Mouse (Mus musculus) lung, postnatal 0 days (tissue): ENCODE results near the gene Zfp827. TPM values are rescaled to one million over a fixed set of nuclear protein-coding genes. Genes with fewer than 3 reads are reported as not detected.

Source experiments
- ATAC-seq: fragments of 200-750 bp; cut with Nextera tagmentation; 2 replicates; pipeline ENCODE4 v1.8.0; 2017; ENCODE audit warnings: moderate library complexity
- DNase-seq: peaks from one replicate; pipeline ENCODE4 v3.0.0-alpha.2; 2016; ENCODE audit warnings: low spot score
- H3K27ac ChIP-seq: fragments of 300-500 bp; sonication (generic); 2 replicates; pipeline ENCODE4 v1.5.1; 2014; ENCODE audit warnings: antibody characterized with exemption, mild to moderate bottlenecking, low read length, mixed read lengths
- H3K27me3 ChIP-seq: fragments of 300-500 bp; sonication (generic); replicated peaks from 2 replicates; pipeline ENCODE4 v1.6.1; 2014; ENCODE audit warnings: low read length, mixed read lengths; ENCODE audit not compliant: insufficient read depth
- H3K36me3 ChIP-seq: fragments of 300-500 bp; sonication (generic); 2 replicates; pipeline ENCODE4 v1.6.1; 2014; ENCODE audit warnings: low read length, mixed read lengths; ENCODE audit not compliant: insufficient read depth
- H3K4me1 ChIP-seq: fragments of 300-500 bp; sonication (generic); 2 replicates; pipeline ENCODE4 v1.6.1; 2014; ENCODE audit warnings: antibody characterized with exemption, low read depth, low read length, mixed read lengths; ENCODE audit not compliant: insufficient read depth
- H3K4me2 ChIP-seq: fragments of 300-500 bp; sonication (generic); replicated peaks from 2 replicates; pipeline ENCODE4 v1.6.1; 2014; ENCODE audit warnings: low read depth, mild to moderate bottlenecking, low read length, moderate library complexity, mixed read lengths
- H3K4me3 ChIP-seq: fragments of 300-500 bp; sonication (generic); 2 replicates; pipeline ENCODE4 v1.5.1; 2014; ENCODE audit warnings: low read depth, low read length
- H3K9ac ChIP-seq: fragments of 300-500 bp; sonication (generic); replicated peaks from 2 replicates; pipeline ENCODE4 v1.6.1; 2014; ENCODE audit warnings: low read depth, mild to moderate bottlenecking
- H3K9me3 ChIP-seq: fragments of 300-500 bp; sonication (generic); 2 replicates; pipeline ENCODE4 v1.6.1; 2016; ENCODE audit warnings: low read length, mixed read lengths
- CTCF ChIP-seq: IDR thresholded peaks from 2 replicates; pipeline ENCODE4 v1.5.1; 2016; ENCODE audit warnings: antibody characterized with exemption, mild to moderate bottlenecking
- EP300 ChIP-seq: IDR thresholded peaks from 2 replicates; pipeline ENCODE4 v1.6.1; 2016; ENCODE audit warnings: antibody characterized with exemption, mild to moderate bottlenecking, control low read depth
- WGBS: fragments of 180-500 bp; shearing (Covaris S2); extraction: QIAGEN DNeasy Blood & Tissue Kit; methylation state at CpG from one replicate; pipeline ENCODE4 v1.1.7; 2014; 5-methylcytosine and 5-hydroxymethylcytosine counted together
- polyA plus RNA-seq: library from polyadenylated mRNA; unstranded; fragments of >200 nt; fragmentation: Nextera tagmentation; extraction: Ambion mirVana; gene quantifications from 2 replicates; pipeline ENCODE4 v1.2.1, GENCODE M21; 2015

Gene Zfp827
- polyA plus RNA-seq, 1 experiment from 2014 or later, result 3.4 TPM

DNA sequence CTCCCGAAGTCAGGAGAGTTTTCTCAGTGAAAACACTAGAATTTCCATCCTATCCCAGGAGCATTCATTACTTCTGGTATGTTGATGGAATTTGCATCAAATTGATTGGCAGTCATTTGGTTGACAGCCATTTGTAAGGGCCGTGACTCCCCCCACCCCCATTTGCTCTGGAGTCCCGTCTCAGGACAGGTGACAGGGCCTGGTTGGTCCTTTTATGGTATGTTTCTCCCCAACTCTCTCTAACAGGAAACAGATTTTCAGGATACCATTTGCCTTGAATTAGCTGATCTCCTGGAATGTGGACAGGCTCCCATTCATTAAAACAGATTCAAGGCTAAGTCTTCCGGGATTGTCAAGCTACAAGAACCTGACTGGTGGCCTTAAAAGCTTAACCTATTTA is 129.1 kb downstream of the Zfp827 start:
- Histone ChIP-seq H3K4me2 (no peak overlapping the region), H3K9me3 (no peaks in the 10 kb centered on the region), H3K9ac (no peak overlapping the region), H3K27ac (no peak overlapping the region), H3K27me3 (no peaks in the 10 kb centered on the region), H3K4me1 (peaks cover 12% of the 10 kb centered on the region; the same call in 1 of the 2 replicates), H3K36me3 (no peaks in the 10 kb centered on the region), H3K4me3 (no peak overlapping the region)
- TF ChIP-seq CTCF, result no peak
- TF ChIP-seq EP300, result no peak
- ATAC-seq (no peak), DNase-seq (no peak)
- 72% methylated on average over 4 of the region's 4 CpGs for WGBS

DNA sequence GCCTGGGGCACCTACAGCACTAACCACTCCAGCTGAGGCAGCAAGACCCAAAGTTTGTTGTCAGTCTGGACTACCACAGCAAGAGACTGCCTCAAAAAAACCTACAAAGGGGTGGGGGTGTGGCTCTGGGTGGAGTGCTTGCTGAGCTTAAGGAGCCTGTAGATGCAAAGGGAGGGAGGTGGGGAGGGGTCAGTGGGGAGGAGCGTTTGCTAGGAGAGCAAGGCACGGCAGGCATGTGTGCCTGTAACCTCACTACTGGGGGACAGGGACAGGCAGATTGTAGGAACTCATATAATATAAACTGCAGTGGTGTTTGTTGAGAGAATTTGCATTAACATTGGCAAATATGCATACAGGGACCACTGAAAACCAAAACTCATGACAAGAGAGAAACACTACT is 130.1 kb downstream of the Zfp827 start:
- Histone ChIP-seq H3K9me3 (no peaks in the 10 kb centered on the region), H3K36me3 (no peaks in the 10 kb centered on the region), H3K4me2 (no peak overlapping the region), H3K9ac (no peak overlapping the region), H3K27me3 (no peaks in the 10 kb centered on the region), H3K27ac (no peak overlapping the region), H3K4me1 (peaks cover 13% of the 10 kb centered on the region; the same call in 1 of the 2 replicates), H3K4me3 (no peak overlapping the region)
- no peak for TF ChIP-seq EP300
- no peak for TF ChIP-seq CTCF
- no peak for ATAC-seq
- 49% methylated on average over 2 of the region's 2 CpGs for WGBS
- no peak for DNase-seq

DNA sequence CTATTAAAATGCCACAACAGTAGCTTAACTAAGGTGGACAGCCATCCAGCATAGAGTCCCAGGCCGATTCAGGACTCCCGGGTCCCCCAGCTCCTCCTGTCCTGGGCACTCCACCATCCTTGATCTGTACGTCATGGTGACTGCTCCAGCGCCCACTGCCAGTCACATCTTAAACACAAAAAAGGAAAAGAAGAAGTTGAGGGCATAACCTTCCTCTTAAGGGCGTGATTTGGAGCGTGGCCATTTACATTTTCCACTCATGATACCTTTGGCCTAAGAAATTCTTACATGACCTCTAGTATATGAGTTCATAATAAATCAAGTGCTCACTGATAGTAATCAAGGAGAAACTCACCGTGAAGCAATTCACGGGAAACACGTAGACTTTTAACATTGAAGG is 131.2 kb downstream of the Zfp827 start:
- Histone ChIP-seq H3K4me3 (no peak overlapping the region), H3K4me1 (peaks cover 16% of the 10 kb centered on the region; the same call in 1 of the 2 replicates), H3K27me3 (no peaks in the 10 kb centered on the region), H3K9me3 (no peaks in the 10 kb centered on the region), H3K4me2 (no peak overlapping the region), H3K36me3 (no peaks in the 10 kb centered on the region), H3K9ac (no peak overlapping the region), H3K27ac (no peak overlapping the region)
- WGBS, result 75% methylated on average over 9 of the region's 9 CpGs
- no peak for TF ChIP-seq EP300
- no peak for TF ChIP-seq CTCF
- DNase-seq (no peak), ATAC-seq (no peak)

- peak; percentile 60 for ATAC-seq
- no peaks in the 10 kb centered on the region for H3K36me3 ChIP-seq
- no peaks in the 10 kb centered on the region for H3K27me3 ChIP-seq
- no peaks in the 10 kb centered on the region for H3K9me3 ChIP-seq
- peaks cover 16% of the 10 kb centered on the region; the same call in 1 of the 2 replicates for H3K4me1 ChIP-seq
- no peak overlapping the region for H3K9ac ChIP-seq
- DNase-seq, result peak; percentile 54
- 9% methylated on average over 4 of the region's 4 CpGs for WGBS
- H3K4me3 ChIP-seq, result no peak overlapping the region
- no peak overlapping the region for H3K4me2 ChIP-seq
- TF ChIP-seq CTCF, result no peak
- 0 out of 2 replicates have a peak, but pooled peaks have one; percentile 30 for TF ChIP-seq EP300
- no peak overlapping the region for H3K27ac ChIP-seq
These were observed 132.1 kb downstream of the Zfp827 start for GRCm38 (mm10) chr8:79160302-79160701.

DNA sequence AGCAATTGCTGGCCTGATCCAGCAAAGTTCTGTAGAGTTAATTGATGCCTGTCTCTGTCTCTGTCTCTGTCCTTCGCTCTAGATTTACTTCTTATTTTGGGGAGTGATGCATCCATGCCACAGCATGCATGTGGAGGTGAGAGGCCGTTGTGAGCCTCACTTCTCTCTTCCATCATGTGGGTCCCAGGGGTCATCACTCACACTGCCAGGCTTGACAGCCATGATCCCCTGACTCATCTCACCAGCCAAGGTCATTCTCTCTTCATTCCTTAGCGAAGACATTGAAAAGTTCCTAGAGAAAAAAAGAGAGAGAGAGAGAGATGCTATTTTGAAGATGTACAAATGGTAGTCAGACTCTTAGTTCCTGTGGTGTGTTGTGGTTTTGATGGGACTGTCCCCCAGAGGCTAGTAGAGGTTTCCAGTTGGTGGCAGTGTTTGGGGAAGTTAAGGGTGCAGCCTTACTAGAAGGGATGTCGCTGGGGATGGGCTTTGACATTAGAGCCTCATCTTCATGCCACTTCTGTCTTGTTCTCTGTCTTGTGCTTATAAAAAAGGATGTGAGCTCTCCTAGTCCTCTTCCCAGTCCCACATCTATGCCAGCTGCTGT is 133.0 kb downstream of the Zfp827 start:
- no peak overlapping the region for H3K27ac ChIP-seq
- ATAC-seq, result no peak

DNA sequence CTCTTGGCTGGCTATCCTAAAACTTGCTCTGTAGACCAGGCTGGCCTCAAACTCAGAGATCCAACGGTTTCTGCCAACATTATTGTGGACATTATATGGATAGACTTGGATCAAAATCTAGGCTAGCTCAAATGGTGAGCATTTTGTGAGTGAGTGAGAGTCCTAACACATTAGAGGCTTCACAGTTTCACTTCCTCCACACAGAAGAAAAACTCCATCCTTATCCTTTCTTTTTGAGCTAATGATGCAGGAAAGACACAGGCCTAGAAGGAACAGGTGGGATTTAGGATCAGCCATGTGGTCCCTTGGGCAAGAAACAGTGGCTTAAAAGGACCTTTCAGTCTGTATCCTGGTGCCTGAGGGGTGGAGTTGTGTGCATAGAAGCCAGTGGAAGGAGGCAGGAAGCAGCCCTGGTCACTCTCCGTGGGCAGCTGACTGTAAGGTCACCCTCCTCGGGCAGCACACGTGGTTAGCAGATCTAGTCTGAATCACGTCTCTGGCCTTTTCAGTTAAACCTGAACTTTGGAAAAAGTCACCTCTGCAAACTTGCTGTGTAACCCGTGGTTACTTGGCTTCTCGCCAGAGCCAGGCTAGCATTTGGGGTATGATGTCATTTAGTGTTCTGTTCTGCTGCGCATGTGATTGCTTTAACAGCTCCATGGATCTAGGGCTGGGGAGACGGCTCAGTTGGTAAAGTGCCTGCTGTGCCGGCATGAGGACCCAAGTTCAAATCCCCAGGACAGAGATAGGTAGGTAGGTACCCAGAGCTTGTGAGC is 134.5 kb downstream of the Zfp827 start:
- no peaks in the 10 kb centered on the region for H3K9me3 ChIP-seq
- TF ChIP-seq CTCF, result no peak
- no peak for TF ChIP-seq EP300
- no peaks in the 10 kb centered on the region for H3K27me3 ChIP-seq
- no peaks in the 10 kb centered on the region for H3K36me3 ChIP-seq
- no peak overlapping the region; the same call in 1 of the 2 replicates for H3K27ac ChIP-seq
- H3K4me2 ChIP-seq, result no peak overlapping the region
- H3K4me3 ChIP-seq, result no peak overlapping the region
- ATAC-seq (peak; percentile 67), DNase-seq (peak; percentile 74)
- no peak overlapping the region for H3K9ac ChIP-seq
- peaks cover 16% of the 10 kb centered on the region; the same call in 1 of the 2 replicates for H3K4me1 ChIP-seq
- 22% methylated on average over 10 of the region's 10 CpGs for WGBS

More for the DNA sequence above, 133.0 kb downstream of the Zfp827 start:
- Histone ChIP-seq H3K4me3 (no peak overlapping the region), H3K4me1 (peaks cover 16% of the 10 kb centered on the region; the same call in 1 of the 2 replicates), H3K27me3 (no peaks in the 10 kb centered on the region), H3K4me2 (no peak overlapping the region), H3K36me3 (no peaks in the 10 kb centered on the region), H3K9ac (no peak overlapping the region), H3K9me3 (no peaks in the 10 kb centered on the region)
- 82% methylated on average over 4 of the region's 4 CpGs for WGBS
- TF ChIP-seq EP300 (no peak), CTCF (no peak)
- no peak for DNase-seq
